Mouse (Mus musculus) adrenal gland, postnatal 14 days (tissue): ENCODE measurements around the gene Mepe. TPM values are rescaled to one million over a fixed set of nuclear protein-coding genes. Genes with fewer than 3 reads are reported as not detected.

ENCODE experiments used
- DNase-seq: peaks from one replicate; pipeline ENCODE4 v3.0.0; 2021; ENCODE audit warnings: mixed read lengths
- microRNA-seq, 2 experiments: library from miRNA; unstranded; fragments of <30 nt; microRNA quantifications; one replicate each; pipeline ENCODE4 v1.2.0; 2021
- total RNA-seq: library from RNA; stranded (reverse); gene quantifications from 2 replicates; pipeline ENCODE4 v1.2.3, GENCODE M21; 2021

Mepe gene
- total RNA-seq, 1 experiment from 2014 or later = not detected

DNA sequence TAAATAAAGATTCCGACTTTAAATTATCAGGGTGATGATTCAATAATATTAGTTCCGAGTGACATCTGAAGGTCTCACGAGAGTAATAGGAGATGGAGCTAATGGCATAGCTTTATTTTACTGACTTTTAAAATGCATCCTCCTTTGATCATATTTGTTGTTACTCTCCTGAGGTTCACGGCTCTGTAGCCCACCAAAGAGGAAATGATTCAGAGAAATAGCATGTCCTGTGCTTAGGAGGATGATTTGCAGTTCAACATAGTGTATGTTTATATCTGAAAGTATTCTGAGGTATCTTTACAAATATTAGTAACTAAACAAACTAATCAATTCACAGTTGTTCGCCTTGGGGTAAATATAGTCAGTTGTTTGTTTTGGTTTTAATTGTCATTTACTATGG is 32.4 kb downstream of the Mepe start:
- no peak for DNase-seq

DNA sequence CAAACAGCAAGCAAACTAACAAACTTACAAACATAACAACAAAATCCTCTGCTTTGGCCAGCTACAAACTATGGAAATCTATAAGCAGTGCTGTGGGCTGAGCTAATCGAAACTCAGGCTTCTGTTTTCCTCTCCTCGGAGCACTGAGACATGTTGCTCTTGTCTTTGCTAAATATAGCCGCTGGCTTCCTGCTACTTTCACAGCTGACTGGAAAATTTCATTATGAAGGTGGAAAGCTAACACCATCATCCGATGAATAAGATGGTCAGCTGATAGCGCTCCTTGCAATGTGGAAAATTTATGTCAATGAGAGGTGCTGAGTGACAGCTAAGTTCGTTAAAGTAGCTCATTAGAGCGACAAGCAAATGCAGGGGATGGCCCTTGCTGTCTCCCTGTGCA is 33.5 kb downstream of the Mepe start:
- no peak for DNase-seq

DNA sequence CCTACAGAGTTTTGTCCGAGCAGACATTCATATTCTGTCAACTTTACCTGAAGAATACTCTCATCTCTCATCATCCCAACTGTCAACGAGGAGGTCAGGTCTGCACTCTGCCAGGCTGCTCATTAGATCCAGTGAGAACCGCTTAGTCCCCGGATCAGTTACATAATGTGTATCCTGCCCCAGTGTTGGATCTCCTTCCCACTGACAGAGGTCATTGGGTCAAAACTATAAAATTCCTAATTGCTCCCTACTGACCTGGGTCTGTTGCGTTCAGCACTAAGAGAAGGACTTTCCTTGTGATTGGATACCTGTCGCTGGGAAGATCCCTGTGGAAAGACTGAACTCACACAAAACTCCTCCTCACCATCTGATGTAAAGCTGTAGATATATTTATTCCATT is 34.1 kb downstream of the Mepe start:
- no peak for DNase-seq

DNA sequence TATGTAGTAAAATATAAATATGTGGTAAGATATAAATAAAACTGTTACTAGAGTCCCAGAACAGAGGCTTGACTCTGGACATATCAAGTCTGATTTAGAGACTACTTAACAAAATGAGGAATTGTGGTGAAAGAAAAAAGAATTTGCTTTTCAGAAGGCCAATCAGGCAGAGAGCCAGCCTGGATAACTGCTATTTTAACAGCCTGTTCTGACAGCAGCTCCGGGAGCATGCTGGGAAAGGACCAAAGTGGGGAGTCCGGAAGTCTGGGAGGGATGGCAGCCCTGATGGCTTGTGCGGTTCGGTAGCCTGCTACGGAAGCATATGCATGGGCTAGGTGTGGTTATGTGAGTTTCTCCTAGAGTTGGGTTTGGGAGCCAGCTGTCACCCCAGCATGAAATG is 45.5 kb downstream of the Mepe start:
- no peak for DNase-seq

DNA sequence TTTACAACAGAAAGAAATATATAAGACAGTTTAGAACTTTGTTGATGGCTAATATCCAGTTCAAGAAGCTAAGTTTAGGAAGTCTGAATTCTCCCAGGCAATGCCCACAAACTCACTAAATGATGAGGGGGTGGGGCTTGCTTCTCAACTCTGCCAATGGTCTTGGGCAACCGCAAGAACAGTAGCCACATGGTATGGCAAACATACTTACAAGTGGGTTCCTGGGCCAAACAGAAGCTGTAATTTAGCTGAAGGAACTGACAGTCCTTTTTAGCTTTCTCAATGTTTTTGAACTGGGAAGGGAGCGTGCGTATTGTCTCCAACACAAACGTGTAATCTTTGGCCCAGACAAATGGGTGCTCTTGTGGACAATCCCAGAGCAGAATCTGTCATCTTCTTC is 46.2 kb downstream of the Mepe start:
- DNase-seq = no peak

DNA sequence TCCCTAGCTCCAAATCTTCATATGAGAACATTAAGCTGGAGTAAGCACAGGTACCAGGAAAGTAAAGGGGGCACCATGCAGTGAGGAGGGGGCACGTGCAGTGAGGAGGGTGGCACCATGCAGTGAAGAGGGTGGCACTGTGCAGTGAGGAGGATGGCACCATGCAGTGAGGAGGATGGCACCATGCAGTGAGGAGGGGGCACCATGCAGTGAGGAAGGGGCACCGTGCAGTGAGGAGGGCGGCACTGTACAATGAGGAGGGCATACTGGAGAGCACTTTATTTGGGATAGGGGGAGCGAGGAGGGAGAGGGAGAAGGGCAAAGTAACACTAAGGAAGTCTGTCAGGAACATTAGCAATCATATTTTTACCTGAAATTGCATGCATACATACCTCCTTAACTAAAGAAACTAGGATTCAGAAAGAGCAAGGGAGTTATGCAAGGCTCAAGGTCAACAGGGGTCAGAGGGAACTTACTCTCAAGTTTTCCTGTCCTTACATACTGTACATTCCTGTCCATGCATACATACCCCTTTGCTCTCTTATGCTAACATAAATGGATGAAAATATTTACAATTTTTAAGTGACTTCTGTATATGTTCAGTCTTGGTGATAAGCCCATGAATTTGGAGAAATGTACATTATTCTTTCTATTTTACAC is 48.6 kb downstream of the Mepe start:
- no peak for DNase-seq

DNA sequence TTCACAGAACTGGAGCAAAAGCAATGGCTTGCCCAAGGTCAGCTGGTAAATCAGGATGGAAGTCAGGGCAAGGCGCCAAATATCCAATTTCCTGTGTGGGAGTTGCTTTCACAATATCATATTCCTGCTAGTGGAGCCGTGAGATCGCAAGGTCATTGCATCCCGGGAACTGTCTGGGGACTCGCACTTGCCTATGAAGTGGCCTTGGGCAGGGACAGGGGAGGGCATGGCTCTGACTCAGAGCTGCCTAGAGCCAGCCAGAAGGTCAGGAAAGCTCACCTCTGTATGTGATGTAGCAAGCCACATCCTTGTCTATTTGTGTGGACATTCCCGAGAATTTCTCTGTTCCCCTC is 49.2 kb downstream of the Mepe start:
- peak; percentile 93 for DNase-seq

DNA sequence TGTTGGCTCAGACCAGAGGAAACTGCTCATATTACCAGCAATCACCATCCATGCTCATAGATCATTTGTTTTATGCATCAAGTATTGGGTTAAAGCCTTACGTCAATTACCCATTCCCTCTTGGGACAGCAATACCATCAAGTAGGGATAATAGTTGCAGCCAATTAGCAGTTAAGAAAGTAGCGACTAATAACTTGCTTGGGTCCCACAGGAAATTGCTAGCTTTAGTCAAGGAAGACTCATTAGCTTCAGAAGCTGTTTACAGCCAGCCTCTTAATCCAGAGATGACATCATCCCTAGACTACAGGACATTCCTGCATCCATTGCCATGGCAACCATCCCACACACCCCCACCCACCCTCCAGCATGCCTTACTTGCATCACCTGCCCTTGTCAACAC is 50.0 kb downstream of the Mepe start:
- no peak for DNase-seq

DNA sequence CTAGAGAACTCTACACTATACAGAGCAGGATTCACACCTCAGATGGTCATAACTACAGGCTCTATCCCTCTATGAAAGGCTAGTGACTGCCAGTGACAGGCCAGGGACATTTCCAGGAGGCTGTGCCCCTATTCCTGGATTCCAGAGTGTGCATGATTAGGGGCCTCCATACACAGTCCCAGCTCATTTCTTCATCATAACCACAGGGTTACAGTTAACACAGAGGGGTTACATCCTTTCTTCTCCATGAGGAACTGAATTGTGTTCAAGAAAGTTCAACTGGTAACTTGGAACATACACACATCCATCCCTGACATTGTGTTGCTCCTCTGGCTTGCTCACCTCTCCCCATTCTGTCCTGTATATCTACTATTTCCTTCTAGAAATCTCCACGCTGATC is 51.8 kb downstream of the Mepe start:
- no peak for DNase-seq

DNA sequence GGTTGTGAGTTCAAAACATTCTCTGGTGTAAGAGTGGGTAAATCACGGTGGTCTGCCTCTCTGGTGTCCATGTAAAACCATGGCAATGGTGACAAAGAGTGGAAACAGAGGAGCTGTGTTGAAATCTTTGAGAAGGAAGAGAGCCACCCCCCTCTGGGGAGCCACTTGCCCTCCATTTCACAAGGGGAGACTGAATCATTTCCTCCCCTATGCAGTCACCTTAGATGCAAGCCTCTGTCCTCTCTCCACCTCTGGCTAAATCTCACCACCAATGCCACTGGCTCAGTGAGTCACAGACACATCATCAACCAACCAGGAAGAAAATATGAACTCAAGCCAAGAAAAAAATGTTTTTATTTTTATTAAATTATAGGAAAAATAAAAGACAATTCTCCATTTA is 55.4 kb downstream of the Mepe start:
- DNase-seq = peak; percentile 62

DNA sequence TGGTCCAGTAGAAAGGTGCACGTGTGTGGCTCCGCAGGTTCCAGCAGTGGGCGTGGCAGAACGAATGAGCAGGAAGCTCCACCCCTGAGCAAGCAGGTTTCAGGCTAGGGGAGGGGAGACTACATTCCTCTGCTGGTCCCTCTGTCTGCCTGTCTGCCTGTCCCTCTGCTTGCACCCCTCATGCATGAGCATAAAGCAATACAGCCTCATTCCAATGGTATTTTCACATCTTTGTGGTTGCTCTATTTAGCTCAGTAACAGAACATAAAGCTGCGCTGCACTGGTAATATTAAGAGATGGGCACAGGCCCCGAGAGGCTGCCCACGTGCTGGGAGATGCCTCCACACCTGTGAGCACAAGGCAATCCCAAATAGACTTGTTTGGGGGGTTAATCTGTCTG is 56.5 kb downstream of the Mepe start:
- DNase-seq = no peak

DNA sequence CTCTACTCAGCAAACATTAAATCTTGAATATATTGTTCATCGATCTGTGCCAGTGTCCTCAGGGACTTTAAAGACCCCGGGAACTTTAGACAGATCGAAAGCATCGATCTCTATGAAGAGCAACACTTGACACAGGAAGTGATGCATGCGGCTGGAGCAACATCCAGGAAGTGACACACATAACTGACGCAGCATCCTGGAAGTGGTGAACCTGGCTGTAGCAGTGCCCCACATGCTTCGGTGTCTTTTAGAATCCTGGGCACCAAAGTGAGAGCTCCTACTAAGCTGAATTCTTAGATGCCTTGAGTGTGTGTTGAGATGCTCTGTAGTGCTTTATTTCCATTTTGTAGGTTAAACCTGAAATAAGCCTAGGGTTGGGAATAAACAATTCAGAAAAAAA is 59.4 kb downstream of the Mepe start:
- DNase-seq = no peak

DNA sequence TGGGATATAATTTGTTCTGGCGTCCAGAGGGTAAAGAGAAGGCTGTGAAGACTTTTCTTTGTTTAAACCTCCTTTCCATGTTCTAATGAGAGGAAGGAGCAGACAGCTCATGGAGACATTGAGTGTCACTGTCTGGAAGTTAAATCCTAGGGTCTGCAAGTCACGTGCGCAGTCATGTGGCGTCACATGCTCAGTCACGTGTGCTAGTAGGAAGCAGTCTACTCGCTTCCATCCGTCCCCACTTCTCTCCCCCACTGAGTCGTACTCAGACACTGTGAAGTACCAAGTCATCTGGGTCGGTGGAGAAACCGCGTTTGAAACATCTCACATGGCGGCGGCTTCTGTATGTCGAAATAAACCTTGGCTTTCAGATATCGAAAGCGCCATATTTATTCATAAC is 60.4 kb downstream of the Mepe start:
- DNase-seq = no peak

DNA sequence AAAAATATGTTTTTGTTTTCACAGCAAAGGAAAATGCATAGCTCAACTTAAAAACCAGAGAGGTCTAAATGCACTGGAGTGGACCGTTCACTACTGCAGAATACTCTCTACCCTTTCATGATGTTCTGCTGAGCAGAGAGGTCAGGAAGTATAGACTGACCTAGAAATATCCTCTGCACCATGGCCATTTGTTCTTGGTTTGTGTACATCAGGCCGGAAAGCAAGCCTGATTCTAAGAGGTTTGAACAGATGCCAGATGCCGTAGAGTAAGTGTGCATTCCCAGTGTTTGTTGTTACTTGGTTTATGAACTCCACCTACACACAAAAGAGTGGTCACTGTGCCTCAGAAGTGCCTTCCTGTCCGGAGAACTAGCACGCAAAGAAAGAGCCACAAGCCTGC is 61.8 kb downstream of the Mepe start:
- DNase-seq = no peak

Small RNAs within 50 kb of the gene (microRNA-seq; reads per million reads assigned to microRNA genes)
- 0 reads per million in 2 experiments for gene Gm23616

Other genes starting within 250 kb of the Mepe start
- gene Gm17660, start 247.7 kb upstream of the Mepe start, total RNA-seq = not detected in 2 replicates
- gene Sparcl1, start 211.6 kb upstream of the Mepe start, total RNA-seq = 113 and 137 TPM in 2 replicates
- not detected in 2 replicates for gene Dspp, start 154.6 kb upstream of the Mepe start, total RNA-seq
- gene Dmp1, start 122.7 kb upstream of the Mepe start, total RNA-seq = not detected in 2 replicates
- not detected in 2 replicates for gene Ibsp, start 26.2 kb upstream of the Mepe start, total RNA-seq
- gene Spp1, start 109.8 kb downstream of the Mepe start, total RNA-seq = 19.6 and 46.5 TPM in 2 replicates
- gene Pkd2, start 134.1 kb downstream of the Mepe start, total RNA-seq = 35.7 and 37.6 TPM in 2 replicates
- 9.5 and 11.3 TPM in 2 replicates for gene BC005561, start 183.0 kb downstream of the Mepe start, total RNA-seq